Mouse (Mus musculus) B cell, adult (primary cell): ENCODE data around the gene Wasf1. TPM values are rescaled to one million over a fixed set of nuclear protein-coding genes. Genes with fewer than 3 reads are reported as not detected.

ENCODE experiments used
- total RNA-seq: library from RNA; stranded (reverse); gene quantifications from 4 replicates; pipeline ENCODE4 v1.2.4, GENCODE M21; 2023; ENCODE audit not compliant: inconsistent age

Wasf1 gene
- not detected in 4 replicates for total RNA-seq

GRCm38 (mm10) chr10:40882831-40883643, at the start of gene Wasf1, which contains the start of gene Cdc40:
Wasf1 (plus strand) TSS chr10:40883475.
Cdc40 (minus strand) TSS chr10:40883311.

Other genes with a start within 250 kb of the Wasf1 start
- not detected in 4 replicates for gene Mettl24, start 200.2 kb upstream of the Wasf1 start, total RNA-seq
- 48.6 to 54.6 TPM (median 50.8 TPM) in 4 replicates for gene Cdc40, start 164 bp upstream of the Wasf1 start, total RNA-seq
- not detected in 4 replicates for gene Gpr6, start 188.8 kb downstream of the Wasf1 start, total RNA-seq